Mouse (Mus musculus) adrenal gland, adult 2 months (tissue): ENCODE measurements at regions not wholly inside any gene's neighbourhood (a gene's known extent, or its start where the extent isn't known, plus 50 kb on each side); places are given as distances from the start of the nearest gene placed in this dataset.
A peak's percentile ranks its signal among the peaks of the same experiment; 100 is the strongest.

Source experiments
- DNase-seq: peaks from one replicate; pipeline ENCODE4 v3.0.0; 2021

DNA sequence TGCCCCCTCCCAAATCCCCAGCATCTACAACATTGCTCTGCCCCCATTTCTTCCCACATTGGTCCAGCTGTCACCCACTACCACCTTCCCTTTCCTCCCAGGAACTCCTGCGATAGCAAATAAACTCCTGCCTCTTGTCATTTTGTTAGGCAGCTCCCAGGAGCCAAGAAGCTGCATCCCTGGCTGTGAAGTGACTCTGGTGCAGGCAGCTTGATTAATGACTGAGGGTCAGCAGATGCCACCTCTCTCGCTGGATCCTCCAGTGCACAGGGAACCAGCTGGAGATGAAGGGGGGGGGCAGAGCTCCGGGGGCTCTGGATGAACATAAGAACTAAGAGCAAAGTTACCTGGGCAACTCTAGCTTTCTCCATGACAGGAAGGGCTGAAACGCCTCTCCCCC lies 235.2 kb downstream of the Gm45692 start:
- DNase-seq = peak; percentile 15

DNA sequence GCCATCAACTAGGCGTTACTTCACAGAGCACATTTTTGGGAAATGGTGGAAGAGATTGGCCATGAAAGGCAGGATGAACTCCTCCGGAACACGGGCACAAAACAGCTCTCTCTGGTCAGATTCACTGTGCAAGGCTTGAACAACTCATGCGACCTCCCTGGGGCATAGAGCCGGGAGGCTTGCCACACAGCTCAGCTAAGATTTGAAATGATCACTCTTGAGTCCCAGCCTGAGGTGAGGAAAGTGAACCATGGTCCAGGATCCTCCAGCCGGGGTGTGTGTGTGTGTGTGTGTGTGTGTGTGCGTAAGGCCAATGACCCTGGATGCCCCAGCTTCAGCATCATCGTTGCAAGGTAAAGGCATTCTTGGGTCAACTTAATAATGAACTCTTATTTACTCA lies 237.5 kb downstream of the Gm45692 start:
- DNase-seq = no peak

DNA sequence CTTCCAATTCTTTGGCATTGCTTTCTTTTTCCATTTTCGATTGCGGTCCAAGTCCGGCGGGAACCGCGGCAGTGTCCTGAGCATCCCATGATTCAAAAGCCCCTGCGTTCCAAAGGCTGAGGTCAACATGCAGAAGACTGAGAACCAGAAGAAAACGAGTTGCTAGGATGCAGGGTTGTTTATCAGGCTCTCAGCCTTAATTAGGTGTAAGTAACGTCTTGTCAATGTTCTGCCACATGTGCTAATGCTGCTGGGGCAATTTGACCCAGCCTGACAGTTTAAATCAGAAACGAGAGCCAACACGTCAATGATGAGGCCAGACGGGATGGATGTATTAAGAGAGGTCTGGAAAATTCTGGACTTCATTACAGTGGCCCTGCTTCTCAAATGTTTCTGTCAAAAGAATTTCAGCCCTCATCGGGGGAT lies 239.4 kb downstream of the Gm45692 start:
- no peak for DNase-seq

DNA sequence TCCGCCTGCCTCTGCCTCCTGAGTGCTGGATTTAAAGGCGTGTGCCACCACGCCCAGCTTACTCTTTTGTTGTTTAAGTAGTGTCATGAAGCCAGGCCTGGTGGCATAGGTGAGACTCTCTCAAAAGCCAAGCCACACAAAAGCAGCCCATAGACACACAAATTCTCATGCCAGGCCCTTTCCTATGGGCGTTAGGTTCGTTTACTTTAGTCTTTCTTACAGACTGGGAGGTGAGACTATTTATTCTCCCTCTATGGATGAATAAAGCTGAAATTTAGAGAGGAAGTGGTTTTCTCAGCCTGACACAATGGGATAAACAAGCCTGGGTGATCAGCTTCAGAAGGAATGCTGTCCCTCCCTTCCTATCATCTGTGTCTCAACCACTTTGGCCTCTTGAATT lies 243.0 kb downstream of the Gm45692 start:
- DNase-seq = no peak

DNA sequence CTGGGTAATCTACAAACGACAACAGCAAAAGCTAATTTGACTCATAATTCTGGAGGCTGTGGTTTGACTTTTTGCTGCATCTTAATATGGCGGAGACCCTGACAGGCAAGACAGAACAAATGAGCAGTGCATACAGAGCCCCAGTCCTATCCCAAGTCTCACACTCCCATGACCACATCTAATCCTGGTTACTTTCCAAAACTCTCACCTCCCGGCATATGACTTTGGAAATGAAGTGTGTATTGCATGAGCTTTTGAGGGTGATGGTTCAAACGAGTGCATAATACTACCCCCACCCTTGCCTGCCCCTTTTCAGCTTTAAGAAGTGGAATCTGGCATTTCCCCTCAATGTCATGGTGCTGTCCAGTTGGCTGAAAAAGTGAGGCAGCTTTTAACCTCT lies 244.3 kb downstream of the Gm45692 start:
- DNase-seq = no peak

DNA sequence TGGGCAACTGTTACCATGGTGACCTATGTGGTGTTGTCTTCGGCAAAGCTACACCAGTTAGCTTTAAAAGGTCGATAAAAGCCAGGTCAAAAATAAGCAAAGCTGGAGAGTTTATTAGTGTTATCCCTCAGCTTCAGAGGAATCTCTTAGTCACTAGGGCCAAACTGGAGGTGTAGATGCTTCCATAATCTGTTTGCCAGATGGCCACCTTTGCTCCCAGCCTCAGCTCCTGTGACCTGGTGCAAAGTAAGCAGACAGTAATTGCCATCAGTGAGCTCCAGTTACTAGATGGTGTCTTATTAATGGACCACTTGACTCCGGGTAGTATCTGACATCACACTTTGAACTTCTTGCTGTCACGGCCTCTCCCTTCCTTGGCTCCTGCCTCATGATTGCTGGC lies 245.3 kb downstream of the Gm45692 start:
- DNase-seq = no peak

DNA sequence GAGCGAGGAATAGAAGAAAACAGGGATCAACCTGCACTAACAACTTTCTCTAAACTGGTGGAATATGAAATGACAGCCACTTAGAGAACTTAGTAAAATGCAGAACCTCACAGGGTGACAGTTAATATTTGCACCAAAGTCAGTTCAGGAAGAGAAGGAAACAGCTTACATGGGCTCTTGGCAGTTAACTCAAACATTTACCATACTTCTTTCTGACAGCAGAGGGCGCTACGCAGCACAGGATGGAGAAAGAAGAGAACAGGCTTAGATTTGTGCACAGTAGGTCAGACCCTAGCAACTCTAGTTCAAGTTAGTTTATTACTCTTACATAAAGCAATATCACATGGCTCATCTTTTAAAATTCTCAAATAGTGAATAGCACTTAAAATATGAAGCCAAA lies 261.3 kb downstream of the Gm45692 start:
- DNase-seq = peak; percentile 47

DNA sequence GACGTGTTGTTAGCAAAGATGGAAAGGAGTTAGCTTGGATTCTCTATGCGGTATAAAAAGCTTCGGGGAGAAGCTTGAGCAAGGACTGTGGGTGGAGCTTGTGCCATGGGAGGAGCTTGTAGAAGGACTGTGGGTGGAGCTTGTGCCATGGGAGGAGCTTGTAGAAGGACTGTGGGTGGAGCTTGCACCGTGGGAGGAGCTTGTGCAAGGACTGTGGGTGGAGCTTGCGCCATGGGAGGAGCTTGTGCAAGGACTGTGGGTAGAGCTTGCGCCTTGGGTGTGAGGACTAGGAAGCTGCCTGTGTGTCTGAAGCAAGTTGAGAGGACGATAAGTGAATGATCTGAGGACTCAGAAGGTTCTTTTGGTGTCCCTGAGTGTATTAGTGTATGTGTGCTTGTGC lies 263.1 kb downstream of the Gm45692 start:
- no peak for DNase-seq

DNA sequence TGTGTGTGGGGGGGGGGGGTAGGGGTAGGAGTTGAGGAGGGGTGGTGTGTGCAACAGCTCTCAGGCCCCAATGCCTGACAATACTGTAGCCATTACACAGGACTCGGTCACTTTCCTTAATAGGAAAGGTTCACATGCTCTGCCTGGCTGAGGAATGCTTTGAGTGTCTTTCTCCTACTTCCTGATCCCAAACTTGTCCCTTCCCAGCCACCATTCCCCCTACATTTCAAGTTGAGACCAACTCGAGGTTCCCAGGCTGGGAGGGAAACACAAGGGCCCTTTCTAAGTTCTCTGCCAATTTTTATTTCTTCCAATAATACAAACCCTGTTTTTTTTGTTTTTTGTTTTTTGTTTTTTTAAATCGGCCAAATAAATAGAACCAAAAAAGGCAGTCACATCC lies 264.6 kb downstream of the Gm45692 start:
- DNase-seq = no peak

DNA sequence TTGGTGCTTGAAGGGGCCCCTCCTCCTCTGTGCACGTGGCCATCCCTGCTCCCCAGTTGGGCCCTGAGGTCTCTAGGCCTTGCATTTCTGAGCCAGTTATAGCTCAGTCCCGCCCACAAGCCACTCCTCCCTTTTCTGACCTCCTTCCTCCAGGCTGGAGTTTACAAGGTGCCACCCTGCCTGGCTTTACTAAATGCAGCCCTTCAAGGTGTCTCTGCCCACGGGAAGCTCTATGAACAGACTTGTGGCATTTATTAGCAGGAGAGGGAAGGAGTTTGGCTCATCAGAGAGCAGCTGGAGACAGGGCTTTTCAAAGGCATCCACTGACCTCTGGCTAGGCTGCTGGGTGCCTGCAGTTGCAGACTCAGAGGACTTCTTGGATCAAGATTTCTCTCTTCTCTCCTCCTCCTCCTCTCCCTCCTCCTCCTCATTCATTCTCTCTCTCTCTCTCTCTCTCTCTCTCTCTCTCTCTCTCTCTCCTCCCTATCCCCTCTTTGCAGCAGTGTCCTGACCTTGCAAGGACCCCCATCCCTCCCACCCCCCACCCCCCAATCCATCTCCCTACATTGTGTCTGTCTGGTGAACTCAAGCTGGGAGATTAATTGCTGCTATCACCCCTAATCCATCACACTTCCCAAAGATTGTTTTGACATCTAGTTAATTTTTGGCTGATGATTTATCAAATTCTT lies 265.1 kb downstream of the Gm45692 start:
- DNase-seq = peak; percentile 64

DNA sequence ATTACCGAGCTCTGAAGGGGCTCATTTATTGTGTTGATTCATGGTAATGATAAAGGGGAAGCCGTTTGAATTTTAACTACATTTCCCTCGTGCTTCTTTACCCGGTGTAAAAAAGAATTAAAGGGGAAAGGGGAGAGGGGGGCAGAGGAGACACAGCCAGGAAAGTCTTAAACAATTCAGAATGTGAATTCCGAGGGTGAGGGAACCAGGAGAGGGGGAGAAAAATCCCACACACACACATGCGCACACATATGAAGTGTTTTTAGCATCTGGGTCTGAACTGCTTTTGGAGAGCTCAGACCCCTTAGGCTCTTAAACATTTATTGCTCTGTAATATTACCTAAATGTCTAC lies 265.6 kb downstream of the Gm45692 start:
- DNase-seq = no peak

DNA sequence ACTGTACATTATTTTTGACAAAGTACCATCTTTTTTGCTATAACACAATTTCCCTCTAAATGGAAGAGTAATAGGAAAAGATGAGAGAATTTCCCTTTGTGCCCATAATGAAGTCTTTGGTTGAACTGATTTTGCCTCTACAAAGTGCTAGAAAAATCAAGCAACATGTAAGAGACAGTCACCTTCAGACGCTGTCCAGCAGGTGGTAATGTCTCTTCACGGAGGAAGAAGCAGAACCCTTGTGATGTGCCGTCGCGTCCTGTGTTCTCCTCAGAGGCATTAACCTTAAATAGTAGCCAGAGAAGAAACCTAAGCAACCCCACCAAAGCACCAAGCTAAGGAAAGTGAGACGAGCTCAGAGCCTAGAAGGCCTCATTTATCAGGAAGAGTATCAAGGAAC lies 275.7 kb downstream of the Gm45692 start:
- DNase-seq = no peak

DNA sequence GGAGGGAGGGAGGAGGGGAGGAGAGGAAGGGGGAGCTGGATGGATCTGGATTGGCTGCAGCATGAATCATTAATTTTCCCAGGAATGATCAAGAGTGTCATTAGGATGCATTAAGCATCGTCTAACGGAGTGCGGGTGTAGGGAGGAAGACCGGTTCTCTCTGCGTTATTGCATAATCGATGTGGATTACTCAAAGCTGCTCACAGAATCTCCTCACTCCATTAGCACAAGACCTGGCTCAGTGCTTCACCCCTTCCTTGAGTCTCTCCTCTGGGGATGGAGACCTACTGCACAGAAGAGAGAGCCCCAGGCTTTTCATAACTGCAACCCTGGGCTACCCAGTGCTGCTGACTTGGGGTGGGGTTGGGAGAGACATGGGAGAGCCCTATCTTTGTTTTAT lies 300.7 kb downstream of the Gm45692 start:
- DNase-seq = no peak

DNA sequence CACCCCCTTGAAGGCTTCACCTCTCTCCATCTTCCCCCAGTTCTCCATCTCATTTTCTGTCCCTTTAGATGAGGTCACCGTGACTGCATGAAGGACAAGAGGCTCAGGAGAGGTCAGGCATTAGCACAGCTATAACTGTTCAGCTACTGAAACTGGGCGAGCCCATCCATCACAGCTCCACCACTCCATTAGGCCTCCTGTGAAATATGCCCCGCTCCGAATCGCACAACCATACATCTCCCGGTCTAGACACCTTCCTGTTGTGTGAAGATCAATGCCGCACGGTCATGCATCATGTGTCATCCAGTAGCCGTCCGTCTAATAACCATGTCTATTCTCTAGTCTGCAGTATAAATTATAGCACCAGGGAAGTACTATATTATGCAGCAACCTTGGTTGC lies 301.2 kb downstream of the Gm45692 start:
- DNase-seq = no peak

DNA sequence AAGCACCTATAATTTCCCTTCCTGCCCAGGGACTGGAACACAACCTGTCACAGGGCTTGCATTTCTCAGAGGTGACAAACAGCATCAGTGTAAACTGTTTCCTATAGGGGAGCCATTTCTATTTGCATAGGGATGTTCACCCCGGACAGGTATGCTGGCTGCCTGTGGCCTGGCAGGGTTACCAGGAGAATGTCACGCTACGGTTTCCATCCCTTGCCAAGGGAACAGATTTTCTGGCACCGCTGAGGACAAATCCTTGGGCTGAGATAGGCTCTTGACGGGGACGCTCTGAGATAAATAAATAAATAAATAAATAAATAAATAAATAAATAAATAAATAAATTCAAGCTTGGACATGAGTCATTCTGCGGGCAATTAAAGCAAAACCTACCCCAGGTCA lies 308.0 kb downstream of the Gm45692 start:
- DNase-seq = no peak

DNA sequence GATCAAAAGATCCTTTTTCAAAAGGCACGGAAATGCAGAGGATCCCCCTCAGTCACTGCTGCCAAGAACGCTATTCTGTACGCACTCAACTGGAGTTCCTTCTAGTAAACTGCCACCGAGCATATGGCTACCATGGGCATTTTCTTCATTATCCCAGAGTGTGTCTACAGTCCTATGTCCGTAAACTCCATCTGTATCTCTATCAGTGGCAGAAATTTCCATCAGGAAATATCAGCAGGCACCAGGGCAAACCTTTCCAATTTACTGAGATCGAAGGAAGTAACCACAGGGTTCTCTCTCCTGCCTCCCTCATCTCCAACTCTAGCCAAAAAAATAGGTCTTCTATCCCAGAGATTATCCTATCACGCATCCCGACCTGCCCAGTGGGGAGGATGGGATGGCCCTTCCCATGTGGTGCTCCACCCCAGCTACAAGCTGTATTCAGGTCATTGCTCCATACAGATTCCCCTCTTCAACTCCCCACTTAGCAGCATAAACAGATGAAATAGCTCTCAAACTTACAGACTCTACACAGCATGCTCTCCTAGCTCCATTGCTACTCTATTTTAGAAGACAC lies 310.5 kb downstream of the Gm45692 start:
- no peak for DNase-seq

DNA sequence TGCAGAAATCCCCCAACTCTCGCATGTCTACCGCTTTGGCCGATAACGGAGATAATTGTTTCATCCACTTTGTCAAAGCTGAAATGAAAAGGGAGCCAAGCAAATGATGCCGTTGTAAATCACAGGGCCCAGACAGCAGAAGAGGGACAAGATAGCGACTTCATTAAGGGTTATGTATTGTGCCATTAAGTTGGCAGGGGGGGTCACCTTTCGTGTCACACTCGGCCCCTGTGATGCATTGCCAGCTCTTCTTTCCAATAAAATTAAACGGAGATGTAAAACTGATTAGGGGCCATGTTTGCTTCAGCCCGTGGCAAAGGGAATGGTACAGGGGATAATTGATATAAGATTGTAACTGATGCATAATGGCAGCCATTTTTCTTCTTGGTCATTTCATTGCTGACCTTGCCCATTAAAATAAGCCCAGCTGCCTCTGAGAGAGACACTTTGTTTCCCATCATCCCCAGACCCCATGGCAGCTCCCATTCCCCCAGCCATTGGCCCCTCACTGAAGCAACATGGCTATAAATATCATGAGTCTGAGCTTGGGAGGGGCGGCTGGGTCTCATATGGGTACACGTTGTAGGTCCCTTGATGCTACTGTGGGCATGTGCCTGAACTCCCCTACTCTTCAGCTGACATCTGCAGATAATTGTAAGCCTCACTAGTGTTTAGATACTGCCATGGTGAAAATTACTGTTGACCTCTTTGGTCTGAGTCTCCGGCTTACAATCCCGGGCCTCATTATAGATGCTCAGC lies 313.0 kb downstream of the Gm45692 start:
- DNase-seq = no peak

DNA sequence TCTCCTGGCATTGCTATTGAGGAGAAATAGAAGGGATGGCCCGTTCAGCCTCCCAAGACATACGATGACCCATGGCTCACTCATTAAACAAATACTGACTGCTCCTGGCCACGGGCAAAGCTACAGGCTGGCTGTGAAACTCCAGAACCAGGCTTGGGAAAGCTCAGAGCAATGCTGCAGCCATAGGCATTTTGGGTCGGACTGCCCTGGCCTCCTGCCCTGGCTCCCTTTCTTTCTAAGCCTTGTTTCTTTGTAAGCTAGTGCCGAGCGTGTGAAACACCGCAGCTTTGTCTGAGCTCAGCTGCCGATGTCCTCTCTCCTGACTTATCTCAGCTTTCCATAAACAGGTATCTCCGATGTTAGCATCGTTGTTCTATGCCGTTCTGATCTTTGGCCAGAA lies 316.9 kb downstream of the Gm45692 start:
- no peak for DNase-seq

DNA sequence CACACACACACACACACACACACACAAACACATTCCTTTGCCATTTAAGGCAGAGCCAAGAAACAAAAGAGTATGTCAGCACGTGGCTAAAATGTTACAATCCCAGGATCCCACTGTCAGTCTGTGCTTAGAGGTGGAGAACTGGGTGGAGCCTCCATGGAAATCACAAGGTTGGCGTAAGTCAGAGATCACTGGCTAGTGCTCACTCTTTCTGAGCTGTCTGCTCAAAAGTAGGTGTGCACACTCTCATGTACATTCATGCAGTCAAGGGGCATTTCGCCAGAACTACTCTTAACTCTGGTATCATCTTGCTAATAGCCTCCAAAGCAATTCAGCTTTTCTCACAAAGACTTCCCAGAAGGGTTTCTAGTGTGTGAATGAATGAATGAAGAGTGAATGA lies 318.2 kb downstream of the Gm45692 start:
- no peak for DNase-seq

DNA sequence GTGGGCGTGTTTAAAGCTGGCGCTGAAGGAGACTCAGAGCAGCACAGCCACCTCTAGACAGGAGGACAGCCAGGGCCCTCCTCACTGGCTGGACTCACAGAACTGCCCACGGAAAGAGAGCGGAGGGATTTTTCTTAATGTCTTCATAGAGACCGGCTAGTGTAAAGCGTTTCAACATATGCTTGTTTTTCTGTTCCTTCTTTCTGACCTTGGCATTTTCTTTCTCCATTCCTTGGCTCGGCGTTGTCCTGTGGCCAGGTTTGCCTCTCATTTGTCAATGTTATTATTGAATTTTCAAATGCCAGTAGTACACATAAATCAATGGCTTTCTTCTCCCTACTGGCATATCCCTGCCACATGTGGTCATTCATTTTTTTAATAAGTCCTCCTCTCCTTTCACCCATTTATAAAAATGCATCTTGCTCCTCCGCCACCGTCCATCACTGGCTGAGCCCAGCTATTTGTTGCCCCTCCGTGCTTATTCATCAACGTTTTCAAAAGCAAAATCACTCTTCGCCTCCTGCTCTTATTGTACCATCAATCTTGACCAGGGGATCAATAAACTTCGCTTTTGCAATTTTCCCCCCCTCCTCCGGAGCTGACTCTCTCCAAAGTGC lies 319.0 kb downstream of the Gm45692 start:
- peak; percentile 57 for DNase-seq

DNA sequence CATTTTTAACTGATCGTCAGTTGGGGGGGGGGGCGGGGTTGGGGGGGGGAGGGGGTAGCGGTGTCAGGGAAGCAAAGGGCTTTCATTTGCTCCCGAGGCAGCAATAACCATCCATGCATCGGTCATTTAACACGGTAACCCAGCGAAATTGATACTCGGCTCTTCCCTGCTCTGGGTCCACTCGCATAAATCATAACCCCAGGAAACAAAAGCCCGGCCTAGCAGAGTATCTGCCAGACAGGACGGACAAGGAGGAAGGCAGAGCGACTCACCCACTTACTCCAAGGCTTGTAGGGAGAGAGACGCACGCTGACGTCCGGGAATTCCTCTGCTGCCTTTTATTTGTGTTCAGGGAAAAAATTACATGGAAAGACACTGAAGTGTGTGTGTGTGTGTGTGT lies 319.5 kb downstream of the Gm45692 start:
- peak; percentile 58 for DNase-seq

DNA sequence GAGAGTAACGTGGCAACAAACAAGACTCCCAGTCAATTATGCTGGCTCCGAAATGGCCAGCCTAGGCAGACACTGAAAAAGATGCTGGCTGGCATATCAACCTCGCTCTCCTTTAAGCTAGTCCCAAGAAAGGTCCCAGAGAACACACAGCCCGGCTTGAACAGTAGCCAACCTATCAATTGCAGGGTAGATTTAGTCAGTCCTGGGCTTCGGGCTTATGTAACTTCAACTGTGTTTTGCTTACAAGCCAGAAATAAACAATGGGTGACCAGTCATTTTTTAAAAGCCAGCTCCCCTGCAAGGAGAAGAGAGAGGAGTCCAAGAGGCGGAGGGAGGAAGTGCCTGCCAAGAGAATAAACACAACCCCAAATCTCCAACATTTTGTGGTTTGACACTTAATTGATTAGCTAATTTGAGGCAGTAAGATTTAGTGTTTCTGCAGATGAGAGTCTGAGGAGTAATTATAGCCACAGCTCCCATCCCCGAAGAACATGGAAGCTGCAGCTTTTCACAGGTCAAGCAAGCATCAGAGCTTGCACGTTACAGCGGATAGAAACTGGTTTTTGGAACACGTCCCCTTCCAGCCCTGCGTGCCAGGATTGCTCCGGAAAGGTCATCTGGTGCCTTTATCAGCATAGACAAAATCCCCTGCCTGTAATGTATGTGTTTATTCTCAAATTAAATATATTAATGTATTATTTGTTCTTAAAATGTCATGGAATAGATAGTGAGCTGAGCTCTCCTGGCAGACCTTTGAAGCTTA lies 322.1 kb downstream of the Gm45692 start:
- peak; percentile 28 for DNase-seq

DNA sequence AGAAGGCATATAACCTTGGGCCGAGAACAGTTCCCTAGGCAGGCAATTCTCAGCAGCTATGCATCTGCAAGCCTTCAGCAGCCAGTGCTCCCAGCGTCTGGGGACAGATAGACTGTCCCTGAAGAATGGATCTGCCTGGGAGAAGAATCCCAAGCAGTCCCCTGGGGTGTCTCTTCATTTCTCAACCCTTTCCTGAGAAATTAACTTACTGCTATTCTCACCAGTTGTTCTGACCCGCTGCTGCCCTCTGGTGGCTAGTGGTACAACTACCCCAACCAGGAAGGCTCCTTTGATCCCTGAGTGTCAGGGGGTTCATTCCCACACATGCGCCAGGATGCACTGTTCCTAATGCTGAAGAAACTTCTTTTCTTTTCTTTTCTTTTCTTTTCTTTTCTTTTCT lies 323.7 kb downstream of the Gm45692 start:
- DNase-seq = peak; percentile 74
